Mouse (Mus musculus) forebrain, postnatal 0 days (tissue): Measurements from ENCODE around the gene Chd9. TPM values are rescaled to one million over a fixed set of nuclear protein-coding genes. Genes with fewer than 3 reads are reported as not detected.

Experiments used
- ATAC-seq: fragments of 200-750 bp; cut with Nextera tagmentation; 2 replicates; pipeline ENCODE4 v1.8.0; 2017; ENCODE audit warnings: mild to moderate bottlenecking, moderate library complexity
- DNase-seq: peaks from one replicate; pipeline ENCODE4 v3.0.0-alpha.2; 2015
- H3K27ac ChIP-seq: fragments of 300-500 bp; sonication (generic); 2 replicates; pipeline ENCODE4 v1.5.1; 2014; ENCODE audit warnings: low read depth, mild to moderate bottlenecking, antibody characterized with exemption, low read length, moderate library complexity, mixed read lengths
- H3K27me3 ChIP-seq: fragments of 300-500 bp; sonication (generic); 2 replicates; pipeline ENCODE4 v1.6.1; 2014; ENCODE audit warnings: mild to moderate bottlenecking, low read length, mixed read lengths; ENCODE audit not compliant: insufficient read depth
- H3K36me3 ChIP-seq: fragments of 300-500 bp; sonication (generic); 2 replicates; pipeline ENCODE4 v1.6.1; 2014; ENCODE audit warnings: mild to moderate bottlenecking, moderate library complexity; ENCODE audit not compliant: insufficient read depth
- H3K4me1 ChIP-seq: fragments of 300-500 bp; sonication (generic); 2 replicates; pipeline ENCODE4 v1.6.1; 2014; ENCODE audit warnings: antibody characterized with exemption; ENCODE audit not compliant: insufficient read depth
- H3K4me2 ChIP-seq: fragments of 300-500 bp; sonication (generic); 2 replicates; pipeline ENCODE4 v1.6.1; 2014; ENCODE audit warnings: low read depth, mild to moderate bottlenecking, moderate library complexity
- H3K4me3 ChIP-seq: fragments of 300-500 bp; sonication (generic); 2 replicates; pipeline ENCODE4 v1.5.1; 2014; ENCODE audit warnings: low read depth, low read length, mixed read lengths
- H3K9ac ChIP-seq: fragments of 300-500 bp; sonication (generic); 2 replicates; pipeline ENCODE4 v1.6.1; 2014; ENCODE audit warnings: mild to moderate bottlenecking
- H3K9me3 ChIP-seq: fragments of 300-500 bp; sonication (generic); 2 replicates; pipeline ENCODE4 v1.6.1; 2016; ENCODE audit warnings: low read length
- CTCF ChIP-seq: sonication (generic); IDR thresholded peaks from 2 replicates; pipeline ENCODE4 v1.5.1; 2016; ENCODE audit warnings: antibody characterized with exemption, control low read depth, low read depth
- WGBS: fragments of 180-500 bp; shearing (Covaris S2); extraction: QIAGEN DNeasy Blood & Tissue Kit; methylation state at CpG from one replicate; pipeline ENCODE4 v1.1.7; 2014; 5-methylcytosine and 5-hydroxymethylcytosine counted together
- polyA plus RNA-seq: library from polyadenylated mRNA; unstranded; fragments of >200 nt; fragmentation: Nextera tagmentation; extraction: Ambion mirVana; gene quantifications from 2 replicates; pipeline ENCODE4 v1.2.1, GENCODE M21; 2015
- total RNA-seq: library from RNA; depleted of rRNA; stranded (reverse); fragments of >200 nt; gene quantifications from 2 replicates; pipeline ENCODE4 v1.2.3, GENCODE M21; 2014

The Chd9 gene
- total and polyA plus RNA-seq, 2 experiments from 2014 or later, result 73.6 to 74.5 TPM

DNA sequence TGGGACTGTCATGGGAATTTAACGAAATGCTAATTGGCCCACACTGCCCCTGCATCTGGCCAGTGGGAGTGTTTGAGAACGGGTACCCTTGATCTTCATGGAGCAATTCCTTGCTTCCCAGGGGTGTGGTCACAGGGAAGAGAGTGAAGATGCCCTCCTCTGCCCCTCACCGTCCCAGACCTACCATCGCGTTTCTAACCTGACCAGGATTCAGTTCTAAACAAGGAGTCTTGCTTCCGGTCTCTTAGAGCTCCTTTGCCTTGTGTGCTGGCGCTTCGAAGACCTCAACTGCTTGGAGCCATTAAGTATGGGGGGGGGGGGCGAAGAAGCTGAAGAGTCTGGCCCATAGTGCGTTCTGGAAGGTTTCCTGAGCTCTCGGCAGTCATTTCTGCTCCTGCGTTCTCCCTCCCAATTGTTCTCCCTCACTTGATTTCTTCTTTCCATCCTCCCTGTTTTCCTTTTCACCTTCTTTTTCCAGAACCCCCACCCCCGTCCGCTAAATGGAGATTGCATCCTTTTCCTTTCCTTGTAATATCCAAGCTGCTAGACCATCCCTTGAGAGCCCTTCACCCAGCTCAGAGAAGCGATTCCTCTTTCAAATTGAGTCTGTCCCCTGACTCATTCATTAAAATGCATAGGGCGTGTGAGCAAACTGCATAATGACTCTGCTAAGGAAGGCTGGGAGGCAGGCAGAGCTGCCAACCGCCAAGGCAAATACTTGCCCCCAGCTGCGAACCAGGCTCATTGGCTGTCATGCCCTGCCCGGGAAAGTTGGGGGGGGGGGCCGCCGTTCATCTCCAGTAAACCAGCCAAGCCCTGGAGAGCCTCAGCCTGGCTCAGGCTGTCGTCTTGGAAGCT, 42.0 kb downstream of the Chd9 start:
- WGBS, result 5% methylated on average over 22 of the region's 22 CpGs
- peak; percentile 92 for ATAC-seq
- peak overlapping the region; percentile 37; the same call in 1 of the 2 replicates for H3K9ac ChIP-seq
- H3K9me3 ChIP-seq, result no peaks in the 10 kb centered on the region
- peak; percentile 78 for DNase-seq
- H3K27ac ChIP-seq, result peak overlapping the region; percentile 70
- H3K4me1 ChIP-seq, result 0 out of 2 replicates have a peak, but pooled peaks cover 8% of the 10 kb centered on the region
- H3K36me3 ChIP-seq, result no peaks in the 10 kb centered on the region
- peak overlapping the region; percentile 14; the same call in 1 of the 2 replicates for H3K4me3 ChIP-seq
- no peaks in the 10 kb centered on the region for H3K27me3 ChIP-seq
- peak overlapping the region; percentile 46 for H3K4me2 ChIP-seq
- no peak for TF ChIP-seq CTCF

DNA sequence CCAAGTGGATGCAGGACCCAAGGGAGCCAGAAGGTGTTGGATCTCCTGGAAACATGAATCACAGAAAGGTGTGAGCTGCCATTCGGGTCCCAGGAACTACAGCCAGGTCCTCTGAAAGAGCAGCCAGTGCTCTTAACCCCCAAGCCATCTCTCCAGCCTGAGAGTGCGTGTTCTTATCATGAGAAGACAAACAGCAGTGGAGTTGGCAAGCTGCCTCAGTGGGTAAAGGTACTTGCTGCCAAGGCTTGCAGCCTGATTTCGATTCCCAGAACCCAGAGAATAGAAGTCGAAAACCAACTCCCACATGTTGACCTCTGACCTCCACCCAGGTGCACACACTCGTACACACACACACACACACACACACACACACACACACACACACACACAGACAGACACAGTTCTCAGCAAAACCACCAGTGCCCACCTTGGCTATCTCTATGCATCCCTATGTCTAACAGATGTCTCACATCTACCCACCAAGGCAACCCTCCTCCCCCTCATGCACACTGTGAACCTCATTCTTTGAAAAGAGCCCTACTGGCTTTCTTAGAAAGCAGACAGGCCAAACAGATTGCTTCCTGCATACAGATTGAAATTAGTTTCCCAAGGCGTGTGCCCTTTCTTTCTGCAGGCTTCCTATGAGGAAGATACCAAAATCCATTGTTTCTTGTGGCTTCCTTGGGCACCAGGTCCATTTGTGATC, 43.4 kb downstream of the Chd9 start:
- WGBS, result 26% methylated on average over 6 of the region's 6 CpGs
- Histone ChIP-seq H3K27me3 (no peaks in the 10 kb centered on the region), H3K4me1 (peaks cover 15% of the 10 kb centered on the region; the same call in 1 of the 2 replicates), H3K4me3 (no peak overlapping the region), H3K9me3 (no peaks in the 10 kb centered on the region), H3K9ac (no peak overlapping the region), H3K4me2 (no peak overlapping the region), H3K27ac (no peak overlapping the region), H3K36me3 (no peaks in the 10 kb centered on the region)
- ATAC-seq, result no peak
- no peak for DNase-seq
- no peak for TF ChIP-seq CTCF

- Histone ChIP-seq H3K4me2 (no peak overlapping the region), H3K27me3 (no peaks in the 10 kb centered on the region), H3K4me1 (peaks cover 26% of the 10 kb centered on the region; the same call in 1 of the 2 replicates), H3K9me3 (no peaks in the 10 kb centered on the region), H3K27ac (no peak overlapping the region), H3K9ac (no peak overlapping the region), H3K4me3 (no peak overlapping the region), H3K36me3 (no peaks in the 10 kb centered on the region)
- TF ChIP-seq CTCF, result no peak
- 91% methylated on average over 4 of the region's 4 CpGs for WGBS
- DNase-seq (no peak), ATAC-seq (no peak)
These were observed 44.9 kb downstream of the Chd9 start for GRCm38 (mm10) chr8:90873051-90873450.

GRCm38 (mm10) chr8:90876213-90876721, 48.1 kb downstream of the Chd9 start:
- no peak for TF ChIP-seq CTCF
- Histone ChIP-seq H3K4me1 (peaks cover 18% of the 10 kb centered on the region; the same call in 1 of the 2 replicates), H3K27me3 (no peaks in the 10 kb centered on the region), H3K36me3 (no peaks in the 10 kb centered on the region), H3K9ac (peak overlapping the region; percentile 60), H3K4me2 (peak overlapping the region; percentile 76), H3K9me3 (no peaks in the 10 kb centered on the region), H3K27ac (peak overlapping the region; percentile 66), H3K4me3 (peak overlapping the region; percentile 41; the same call in 1 of the 2 replicates)
- peak; percentile 67 for DNase-seq
- ATAC-seq, result peak; percentile 63
- WGBS, result 4% methylated on average over 12 of the region's 12 CpGs

- H3K4me2 ChIP-seq, result peak overlapping the region; percentile 76
- ATAC-seq (peak; percentile 78), DNase-seq (peak; percentile 59)
- peak overlapping the region; percentile 66 for H3K27ac ChIP-seq
- H3K27me3 ChIP-seq, result no peaks in the 10 kb centered on the region
- H3K36me3 ChIP-seq, result no peaks in the 10 kb centered on the region
- WGBS, result 2% methylated on average over 24 of the region's 24 CpGs
- peak overlapping the region; percentile 60 for H3K9ac ChIP-seq
- TF ChIP-seq CTCF, result no peak
- no peaks in the 10 kb centered on the region for H3K9me3 ChIP-seq
- peaks cover 18% of the 10 kb centered on the region; the same call in 1 of the 2 replicates for H3K4me1 ChIP-seq
- H3K4me3 ChIP-seq, result peak overlapping the region; percentile 41
These were observed 48.7 kb downstream of the Chd9 start for GRCm38 (mm10) chr8:90876722-90877429.

GRCm38 (mm10) chr8:90877430-90877975, 49.4 kb downstream of the Chd9 start:
- Histone ChIP-seq H3K4me1 (peaks cover 18% of the 10 kb centered on the region; the same call in 1 of the 2 replicates), H3K9ac (peak overlapping the region; percentile 60), H3K27me3 (no peaks in the 10 kb centered on the region), H3K9me3 (no peaks in the 10 kb centered on the region), H3K4me2 (peak overlapping the region; percentile 76), H3K4me3 (peak overlapping the region; percentile 41), H3K36me3 (no peaks in the 10 kb centered on the region), H3K27ac (peak overlapping the region; percentile 66)
- ATAC-seq (peak; percentile 42), DNase-seq (peak; percentile 46)
- 2% methylated on average over 11 of the region's 11 CpGs for WGBS
- TF ChIP-seq CTCF, result no peak
